Mouse (Mus musculus) C2C12 (cell line): ENCODE results near the gene Acap1. TPM values are rescaled to one million over a fixed set of nuclear protein-coding genes. Genes with fewer than 3 reads are reported as not detected.
A peak's percentile ranks its signal among the peaks of the same experiment; 100 is the strongest.

Experiments used
- H3K27me3 ChIP-seq: one replicate; pipeline ENCODE4 v1.6.1; 2011; ENCODE audit not compliant: control insufficient read depth, insufficient read depth, insufficient read length
- H3K36me3 ChIP-seq: one replicate; pipeline ENCODE4 v1.6.1; 2011; ENCODE audit not compliant: control insufficient read depth, insufficient read depth
- H3K4me3 ChIP-seq: one replicate; pipeline ENCODE4 v1.5.1; 2011; ENCODE audit warnings: mild to moderate bottlenecking, control low read depth; ENCODE audit not compliant: poor library complexity, insufficient read depth, severe bottlenecking
- H3K79me2 ChIP-seq: one replicate; pipeline ENCODE4 v1.6.1; 2011; ENCODE audit not compliant: control insufficient read depth, insufficient read depth
- H3K79me3 ChIP-seq: one replicate; pipeline ENCODE4 v1.6.1; 2011; ENCODE audit warnings: low read depth, control low read depth
- H3ac ChIP-seq: one replicate; pipeline ENCODE3; 2011; ENCODE audit warnings: low read depth; ENCODE audit not compliant: control insufficient read depth, insufficient read length
- CEBPB ChIP-seq: IDR thresholded peaks from one replicate; pipeline ENCODE4 v1.6.1; 2011; ENCODE audit warnings: low read depth, mild to moderate bottlenecking, control low read depth, moderate library complexity
- CTCF ChIP-seq: IDR thresholded peaks from one replicate; pipeline ENCODE4 v1.5.1; 2011; ENCODE audit not compliant: control insufficient read depth, insufficient read depth, insufficient read length
- FOSL1 ChIP-seq: IDR thresholded peaks from one replicate; pipeline ENCODE4 v1.8.0; 2011; ENCODE audit warnings: mild to moderate bottlenecking, low read length; ENCODE audit not compliant: poor library complexity, insufficient read depth, severe bottlenecking
- MAX ChIP-seq: IDR thresholded peaks from one replicate; pipeline ENCODE4 v1.6.1; 2011; ENCODE audit warnings: mild to moderate bottlenecking, control low read depth
- MYOD1 ChIP-seq: IDR thresholded peaks from one replicate; pipeline ENCODE4 v1.6.1; 2011; ENCODE audit warnings: low read depth; ENCODE audit not compliant: control insufficient read depth, insufficient read length
- MYOG ChIP-seq: IDR thresholded peaks from one replicate; pipeline ENCODE4 v1.6.1; 2011; ENCODE audit not compliant: control insufficient read depth, insufficient read length; ENCODE audit errors: extremely low read depth
- USF1 ChIP-seq: IDR thresholded peaks from one replicate; pipeline ENCODE4 v1.6.1; 2011; ENCODE audit warnings: low read depth, mild to moderate bottlenecking, control low read depth, moderate library complexity
- polyA plus RNA-seq: library from polyadenylated mRNA; unstranded; fragments of >200 nt; fragmentation: generic; extraction: Trizol; gene quantifications from one replicate; pipeline ENCODE4 v1.2.1, GENCODE M21; 2012; ENCODE audit warnings: missing spikeins

The Acap1 gene
- polyA plus RNA-seq, 1 experiment = 0.21 TPM

GRCm38 (mm10) chr11:69881787-69882670 is 13.3 kb downstream of the Acap1 start:
- H3ac ChIP-seq = peak overlapping the region; percentile 60
- H3K27me3 ChIP-seq = no peaks in the 10 kb centered on the region
- H3K79me2 ChIP-seq = peaks cover 36% of the 10 kb centered on the region
- H3K36me3 ChIP-seq = no peaks in the 10 kb centered on the region
- H3K79me3 ChIP-seq = peaks cover 28% of the 10 kb centered on the region
- TF ChIP-seq CEBPB (no peak), MAX (no peak), MYOG (no peak), USF1 (no peak), CTCF (no peak), MYOD1 (no peak), FOSL1 (no peak)
- peak overlapping the region; percentile 68 for H3K4me3 ChIP-seq

DNA sequence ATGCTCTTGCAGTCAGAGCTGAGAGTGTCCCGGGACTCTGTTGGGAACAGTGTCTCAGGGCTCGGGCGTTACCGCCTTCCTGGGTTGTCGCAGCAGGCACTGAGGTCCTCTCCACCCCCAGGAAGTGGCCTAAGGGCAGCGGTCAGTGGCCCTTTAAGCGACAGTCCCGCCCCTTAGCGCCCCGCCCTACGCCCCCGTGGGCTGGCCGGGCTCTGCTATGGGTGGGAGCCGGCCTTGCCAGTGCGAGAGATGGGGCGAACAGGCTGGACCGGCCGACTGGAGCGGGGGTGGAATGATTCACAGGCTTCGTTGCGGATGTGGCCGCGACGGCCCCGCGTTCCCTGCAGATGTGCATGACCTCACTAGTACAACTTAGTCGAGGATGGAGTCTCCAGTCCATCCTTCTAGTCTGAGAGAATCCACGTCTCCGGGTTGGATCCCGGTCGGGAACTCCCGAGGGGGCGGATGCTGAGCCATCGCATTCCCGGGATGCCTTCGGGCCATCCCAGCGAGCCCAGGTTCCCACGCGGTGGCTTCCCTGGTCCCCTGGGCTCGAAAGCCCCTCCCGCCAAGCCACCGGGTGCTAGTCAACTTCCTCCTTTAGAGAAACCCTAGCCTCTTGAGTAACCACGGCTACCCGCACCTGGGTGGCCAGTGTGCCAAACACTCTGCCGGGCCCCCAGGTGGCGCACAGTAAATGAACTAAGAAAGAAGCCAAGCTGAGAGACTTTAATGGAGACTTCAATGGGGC is 14.3 kb downstream of the Acap1 start, which contains the start of gene Kctd11:
Gene Kctd11, minus strand, starts transcription at position 554 of the 751 bp plus-strand sequence.
- Histone ChIP-seq H3ac (peak within 1 kb of the TSS; percentile 80), H3K36me3 (no peaks in the 10 kb centered on the region), H3K79me3 (peaks cover 28% of the 10 kb centered on the region), H3K27me3 (no peaks in the 10 kb centered on the region), H3K79me2 (peaks cover 36% of the 10 kb centered on the region), H3K4me3 (peak within 1 kb of the TSS; percentile 68)
- TF ChIP-seq MYOD1 (no peak), MAX (peak; percentile 59)

GRCm38 (mm10) chr11:69880506-69880852 is 14.9 kb downstream of the Acap1 start:
- Histone ChIP-seq H3K79me3 (peaks cover 28% of the 10 kb centered on the region), H3K4me3 (peak overlapping the region; percentile 68), H3ac (peak overlapping the region; percentile 80), H3K27me3 (no peaks in the 10 kb centered on the region), H3K79me2 (peaks cover 36% of the 10 kb centered on the region), H3K36me3 (no peaks in the 10 kb centered on the region)
- TF ChIP-seq USF1 (no peak), CTCF (peak; percentile 55)

- peaks cover 28% of the 10 kb centered on the region for H3K79me3 ChIP-seq
- H3K36me3 ChIP-seq = no peaks in the 10 kb centered on the region
- H3K27me3 ChIP-seq = no peaks in the 10 kb centered on the region
- TF ChIP-seq CEBPB (no peak), MAX (no peak), FOSL1 (no peak), CTCF (no peak), MYOD1 (no peak), USF1 (no peak), MYOG (no peak)
- H3K79me2 ChIP-seq = peaks cover 36% of the 10 kb centered on the region
- H3ac ChIP-seq = peak overlapping the region; percentile 80
- H3K4me3 ChIP-seq = peak overlapping the region; percentile 68
Measured at GRCm38 (mm10) chr11:69879711-69880110, 15.6 kb downstream of the Acap1 start.

GRCm38 (mm10) chr11:69878952-69879351 is 16.4 kb downstream of the Acap1 start:
- H3K79me3 ChIP-seq = peaks cover 28% of the 10 kb centered on the region
- H3K36me3 ChIP-seq = no peaks in the 10 kb centered on the region
- peak overlapping the region; percentile 68 for H3K4me3 ChIP-seq
- peak overlapping the region; percentile 80 for H3ac ChIP-seq
- H3K27me3 ChIP-seq = no peaks in the 10 kb centered on the region
- peaks cover 36% of the 10 kb centered on the region for H3K79me2 ChIP-seq
- TF ChIP-seq CTCF (no peak), MAX (no peak), MYOG (no peak), CEBPB (no peak), MYOD1 (no peak), FOSL1 (no peak), USF1 (no peak)

- TF ChIP-seq MYOD1 (no peak), CTCF (no peak), FOSL1 (no peak), CEBPB (no peak), MYOG (no peak), MAX (no peak), USF1 (no peak)
- Histone ChIP-seq H3K4me3 (no peak overlapping the region), H3K79me2 (peaks cover 36% of the 10 kb centered on the region), H3ac (peak overlapping the region; percentile 49), H3K27me3 (no peaks in the 10 kb centered on the region), H3K36me3 (no peaks in the 10 kb centered on the region), H3K79me3 (peaks cover 28% of the 10 kb centered on the region)
Measured at GRCm38 (mm10) chr11:69878399-69878798, 16.9 kb downstream of the Acap1 start.
